Mouse (Mus musculus) bone marrow, adult 2 months (tissue): ENCODE measurements around the gene Fgf4.

Source experiments
- CTCF ChIP-seq: fragments of 200-500 bp; IDR thresholded peaks from 2 replicates; pipeline ENCODE4 v1.5.1; 2011; ENCODE audit warnings: low read length, control low read depth; ENCODE audit not compliant: control insufficient read depth, insufficient read depth
- POLR2A ChIP-seq: fragments of 200-500 bp; IDR thresholded peaks from 2 replicates; pipeline ENCODE4 v1.6.1; 2011; ENCODE audit warnings: low read depth, mild to moderate bottlenecking, control low read depth, low read length, borderline replicate concordance; ENCODE audit not compliant: control insufficient read depth

DNA sequence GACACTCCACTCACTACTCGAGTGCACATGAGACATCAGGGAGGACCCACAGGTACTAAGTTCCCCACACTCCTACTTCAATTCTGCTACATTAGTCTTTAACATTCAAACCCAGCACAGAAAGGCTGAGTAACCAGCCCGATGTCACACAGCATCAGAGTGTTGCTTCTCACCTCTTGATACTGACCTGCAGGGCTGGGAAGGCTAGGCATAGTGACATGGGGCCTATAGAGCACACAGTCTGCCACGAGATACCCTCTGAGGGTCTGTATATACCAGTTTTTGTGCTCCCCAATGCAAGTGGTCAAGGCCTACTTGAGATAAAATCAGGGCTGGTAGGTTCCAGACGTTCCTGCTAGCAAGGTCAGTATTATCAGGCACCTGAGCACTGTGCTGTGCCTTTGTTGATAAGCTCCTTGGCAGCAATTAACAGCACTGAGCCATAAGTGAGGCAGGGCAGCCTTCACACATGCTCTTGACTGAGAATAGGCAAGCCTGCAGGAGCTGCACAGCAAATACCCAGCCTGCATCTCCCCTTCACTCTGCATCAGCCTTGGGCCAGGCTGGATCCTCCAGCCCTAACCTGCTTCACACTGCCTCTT lies 39.1 kb upstream of the Fgf4 start:
- TF ChIP-seq POLR2A (no peak), CTCF (no peak)
